Mouse (Mus musculus) hindbrain, embryonic 14.5 days (tissue): ENCODE data around the gene Slc35e4. TPM values are rescaled to one million over a fixed set of nuclear protein-coding genes. Genes with fewer than 3 reads are reported as not detected.
"Not testable (repeated sequence)": the region's sequence is repeated elsewhere in the genome, so short reads cannot be mapped to it uniquely, and the experiment has no call there.

Experiments used
- ATAC-seq: fragments of 200-750 bp; cut with Nextera tagmentation; 2 replicates; pipeline ENCODE4 v1.8.0; 2017; ENCODE audit warnings: moderate number of reproducible peaks, mild to moderate bottlenecking, moderate TSS enrichment, moderate library complexity; ENCODE audit not compliant: low FRiP score
- DNase-seq: peaks from one replicate; pipeline ENCODE4 v3.0.0-alpha.2; 2015; ENCODE audit warnings: low spot score
- H3K27ac ChIP-seq: fragments of 300-500 bp; sonication (generic); 2 replicates; pipeline ENCODE4 v1.5.1; 2014; ENCODE audit warnings: mild to moderate bottlenecking, moderate library complexity
- H3K27me3 ChIP-seq: fragments of 300-500 bp; sonication (generic); 2 replicates; pipeline ENCODE4 v1.6.1; 2014; ENCODE audit warnings: mild to moderate bottlenecking, low read length, mixed read lengths; ENCODE audit not compliant: control insufficient read depth, insufficient read depth
- H3K36me3 ChIP-seq: fragments of 300-500 bp; sonication (generic); replicated peaks from 2 replicates; pipeline ENCODE4 v1.6.1; 2014; ENCODE audit not compliant: control insufficient read depth, insufficient read depth
- H3K4me1 ChIP-seq: fragments of 300-500 bp; sonication (generic); replicated peaks from 2 replicates; pipeline ENCODE4 v1.6.1; 2014; ENCODE audit warnings: antibody characterized with exemption, low read length, mixed read lengths; ENCODE audit not compliant: control insufficient read depth, insufficient read depth
- H3K4me2 ChIP-seq: fragments of 300-500 bp; sonication (generic); replicated peaks from 2 replicates; pipeline ENCODE4 v1.6.1; 2014; ENCODE audit warnings: mild to moderate bottlenecking, moderate library complexity
- H3K4me3 ChIP-seq: fragments of 300-500 bp; sonication (generic); replicated peaks from 2 replicates; pipeline ENCODE4 v1.5.1; 2014; ENCODE audit warnings: mild to moderate bottlenecking, low read length
- H3K9ac ChIP-seq: fragments of 300-500 bp; sonication (generic); 2 replicates; pipeline ENCODE4 v1.6.1; 2014
- H3K9me3 ChIP-seq: fragments of 300-500 bp; sonication (generic); 2 replicates; pipeline ENCODE4 v1.6.1; 2016; ENCODE audit warnings: low read length; ENCODE audit not compliant: control insufficient read depth
- WGBS: fragments of 180-500 bp; shearing (Covaris S2); extraction: QIAGEN DNeasy Blood & Tissue Kit; methylation state at CpG from one replicate; pipeline ENCODE4 v1.1.7; 2014; 5-methylcytosine and 5-hydroxymethylcytosine counted together
- polyA plus RNA-seq: library from polyadenylated mRNA; unstranded; fragments of >200 nt; fragmentation: Nextera tagmentation; extraction: Ambion mirVana; gene quantifications from 2 replicates; pipeline ENCODE4 v1.2.1, GENCODE M21; 2014

The Slc35e4 gene
- polyA plus RNA-seq = 11.2 and 14.2 TPM in 2 replicates

DNA sequence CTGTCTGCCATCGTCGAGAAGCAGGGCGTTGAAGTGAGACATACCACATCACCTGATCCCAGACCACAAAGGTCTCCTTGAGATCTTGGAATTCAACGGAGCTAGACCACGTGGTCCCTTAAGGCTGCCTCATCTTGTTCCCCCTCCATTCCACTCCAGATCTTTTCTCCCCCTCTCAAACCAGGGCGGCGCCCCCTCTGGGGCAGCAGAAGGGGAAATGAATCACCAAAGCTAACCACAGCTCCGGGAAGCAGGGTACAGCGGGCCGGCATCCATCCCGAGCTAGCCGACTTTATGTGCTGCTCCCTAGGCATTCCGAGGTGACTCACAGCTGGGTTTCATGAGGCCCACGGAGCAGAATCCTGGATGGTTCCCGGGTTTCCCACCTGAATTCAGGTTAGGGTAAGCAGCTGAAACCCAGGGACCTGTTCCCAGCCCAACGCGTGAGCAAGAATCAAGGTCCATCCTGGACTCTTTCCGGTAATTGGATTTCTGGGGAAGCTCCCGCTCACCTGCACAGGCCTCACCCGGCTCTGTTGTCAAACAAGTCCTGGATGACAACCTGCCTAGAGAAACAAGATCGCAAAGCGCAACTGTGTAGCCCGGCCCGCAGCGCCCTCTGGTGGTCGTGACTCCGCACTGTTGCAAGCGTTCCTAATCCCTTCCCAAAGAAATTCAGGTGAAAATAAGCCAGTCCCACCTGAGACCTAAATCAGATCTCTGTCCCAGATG is at the start of gene Slc35e4:
TSS of gene Slc35e4 (minus strand) at position 556 of the 732 bp plus-strand sequence.
- Histone ChIP-seq H3K27me3 (no peaks in the 10 kb centered on the region), H3K4me1 (peaks cover 43% of the 10 kb centered on the region)
- 1% methylated on average over 28 of the region's 28 CpGs for WGBS

GRCm38 (mm10) chr11:3963610-3964415 is 49.3 kb upstream of the Slc35e4 start, which contains the start of gene Pes1:
Gene Pes1, plus strand, starts transcription at chr11:3963975.
- peaks cover 7% of the 10 kb centered on the region; the same call in 1 of the 2 replicates for H3K36me3 ChIP-seq
- ATAC-seq = peak; percentile 97
- peak within 1 kb of the TSS; percentile 5 for H3K27ac ChIP-seq
- DNase-seq = peak; percentile 93
- H3K9ac ChIP-seq = peak within 1 kb of the TSS; percentile 61
- H3K27me3 ChIP-seq = no peaks in the 10 kb centered on the region
- H3K4me1 ChIP-seq = peaks cover 8% of the 10 kb centered on the region
- H3K4me2 ChIP-seq = peak within 1 kb of the TSS; percentile 93
- WGBS = under 1% methylated on average over 31 of the region's 31 CpGs
- H3K4me3 ChIP-seq = peak within 1 kb of the TSS; percentile 75
- no peaks in the 10 kb centered on the region for H3K9me3 ChIP-seq

More for the DNA sequence above, at the start of gene Slc35e4:
- Histone ChIP-seq H3K4me3 (peak within 1 kb of the TSS; percentile 62), H3K27ac (peak within 1 kb of the TSS; percentile 43), H3K9ac (peak within 1 kb of the TSS; percentile 77), H3K4me2 (peak within 1 kb of the TSS; percentile 85), H3K9me3 (no peaks in the 10 kb centered on the region), H3K36me3 (no peaks in the 10 kb centered on the region)
- DNase-seq = peak; percentile 94
- ATAC-seq = peak; percentile 64

GRCm38 (mm10) chr11:3963155-3963554 is 48.7 kb upstream of the Slc35e4 start:
- peak; percentile 29; the same call in 1 of the 2 replicates for ATAC-seq
- DNase-seq = no peak
- WGBS = 72% methylated on average over 10 of the region's 10 CpGs

DNA sequence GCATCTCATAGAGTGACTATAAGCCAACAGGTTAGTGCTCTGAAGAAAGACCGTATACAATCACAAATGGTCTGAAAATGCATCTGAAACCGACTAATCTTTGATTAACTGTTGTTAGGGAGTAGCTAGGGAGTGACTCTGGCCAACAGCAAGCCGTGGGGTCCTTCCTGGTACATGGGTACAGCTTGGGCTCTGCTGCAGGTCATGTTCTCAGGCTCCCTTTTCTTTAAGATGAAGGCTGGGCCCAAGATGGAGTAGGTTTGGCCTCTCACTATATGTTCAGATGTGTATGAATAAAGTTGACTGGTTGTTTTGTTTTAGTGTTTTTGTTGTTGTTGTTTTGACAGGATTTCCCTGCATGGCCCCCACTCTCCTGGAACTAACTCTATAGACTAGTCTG is 47.3 kb upstream of the Slc35e4 start:
- no peaks in the 10 kb centered on the region for H3K27me3 ChIP-seq
- H3K36me3 ChIP-seq = no peaks in the 10 kb centered on the region
- WGBS = 70% methylated on average over 3 of the region's 3 CpGs
- DNase-seq (no peak), ATAC-seq (no peak)
- peaks cover 8% of the 10 kb centered on the region for H3K4me1 ChIP-seq
- H3K4me2 ChIP-seq = no peak overlapping the region
- no peak overlapping the region for H3K27ac ChIP-seq
- H3K9me3 ChIP-seq = no peaks in the 10 kb centered on the region
- H3K4me3 ChIP-seq = no peak overlapping the region
- H3K9ac ChIP-seq = no peak overlapping the region

More at GRCm38 (mm10) chr11:3963155-3963554, 48.7 kb upstream of the Slc35e4 start:
- no peaks in the 10 kb centered on the region for H3K9me3 ChIP-seq
- H3K4me2 ChIP-seq = peak overlapping the region; percentile 93
- H3K4me3 ChIP-seq = peak overlapping the region; percentile 75
- H3K27ac ChIP-seq = peak overlapping the region; percentile 5; the same call in 1 of the 2 replicates
- no peak overlapping the region; the same call in 1 of the 2 replicates for H3K9ac ChIP-seq
- no peaks in the 10 kb centered on the region for H3K27me3 ChIP-seq
- peaks cover 8% of the 10 kb centered on the region for H3K4me1 ChIP-seq
- H3K36me3 ChIP-seq = 0 out of 2 replicates have a peak, but pooled peaks cover under 1% of the 10 kb centered on the region

- DNase-seq = no peak
Observed at GRCm38 (mm10) chr11:3960901-3961300, 46.4 kb upstream of the Slc35e4 start.

DNA sequence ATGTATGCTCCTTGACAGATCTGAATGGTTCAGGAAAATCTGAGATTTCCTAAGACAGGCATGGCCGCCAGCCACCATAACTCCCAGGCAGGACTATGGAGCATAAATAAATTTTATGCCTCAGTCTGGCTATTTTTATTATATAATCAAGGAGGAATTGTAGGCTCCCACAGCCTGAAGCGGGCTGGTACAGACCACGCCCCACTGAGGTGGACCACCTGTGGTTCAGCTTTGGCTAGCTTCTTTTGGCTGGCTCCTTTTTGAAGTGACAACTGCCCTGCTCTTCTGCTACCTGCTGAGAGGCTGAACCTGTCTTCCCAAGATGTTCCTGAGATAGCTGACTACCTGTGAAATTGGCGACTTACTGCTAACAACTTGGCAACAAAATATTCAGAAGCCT is 40.9 kb upstream of the Slc35e4 start:
- WGBS = 77% methylated on average over 4 of the region's 4 CpGs

More at GRCm38 (mm10) chr11:3960901-3961300, 46.4 kb upstream of the Slc35e4 start:
- no peak overlapping the region for H3K27ac ChIP-seq
- 37% methylated on average over 1 of the region's 2 CpGs for WGBS
- H3K4me2 ChIP-seq = no peak overlapping the region
- H3K4me3 ChIP-seq = no peak overlapping the region
- peaks cover 8% of the 10 kb centered on the region for H3K4me1 ChIP-seq
- H3K9ac ChIP-seq = no peak overlapping the region
- no peaks in the 10 kb centered on the region for H3K36me3 ChIP-seq
- no peaks in the 10 kb centered on the region for H3K27me3 ChIP-seq
- H3K9me3 ChIP-seq = no peaks in the 10 kb centered on the region
- no peak for ATAC-seq

DNA sequence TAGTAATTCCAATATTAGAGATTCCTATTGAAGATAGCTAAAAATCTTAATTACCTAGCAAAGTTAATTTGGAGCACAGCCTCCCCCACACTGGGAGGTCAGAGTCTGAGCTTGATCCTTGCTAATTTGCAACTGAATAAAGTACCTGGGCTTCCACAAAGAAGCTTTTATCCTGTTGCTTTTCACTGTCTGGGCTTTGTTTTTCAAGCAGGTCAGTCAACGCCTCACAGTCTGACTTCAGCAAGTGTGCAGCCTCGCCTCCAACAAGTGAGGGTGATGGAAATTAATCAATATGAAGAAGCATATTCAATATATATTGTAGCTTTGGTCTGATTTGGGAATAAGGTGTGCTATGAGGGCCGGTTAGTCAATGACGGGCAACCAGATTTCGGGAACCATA is 40.4 kb upstream of the Slc35e4 start:
- not testable (repeated sequence) for H3K27me3 ChIP-seq, H3K4me1 ChIP-seq, H3K4me3 ChIP-seq, ATAC-seq, H3K9me3 ChIP-seq, DNase-seq, H3K9ac ChIP-seq, H3K36me3 ChIP-seq, H3K27ac ChIP-seq, H3K4me2 ChIP-seq
- WGBS = 79% methylated on average over 5 of the region's 5 CpGs

More for the DNA sequence above, 40.9 kb upstream of the Slc35e4 start:
- not testable (repeated sequence) for ATAC-seq, H3K9ac ChIP-seq, DNase-seq, H3K27me3 ChIP-seq, H3K4me3 ChIP-seq, H3K4me1 ChIP-seq, H3K4me2 ChIP-seq, H3K27ac ChIP-seq, H3K9me3 ChIP-seq, H3K36me3 ChIP-seq

- H3K4me1 ChIP-seq = no peaks in the 10 kb centered on the region
- no peaks in the 10 kb centered on the region for H3K9me3 ChIP-seq
Observed at GRCm38 (mm10) chr11:3946386-3946785, 31.9 kb upstream of the Slc35e4 start.

DNA sequence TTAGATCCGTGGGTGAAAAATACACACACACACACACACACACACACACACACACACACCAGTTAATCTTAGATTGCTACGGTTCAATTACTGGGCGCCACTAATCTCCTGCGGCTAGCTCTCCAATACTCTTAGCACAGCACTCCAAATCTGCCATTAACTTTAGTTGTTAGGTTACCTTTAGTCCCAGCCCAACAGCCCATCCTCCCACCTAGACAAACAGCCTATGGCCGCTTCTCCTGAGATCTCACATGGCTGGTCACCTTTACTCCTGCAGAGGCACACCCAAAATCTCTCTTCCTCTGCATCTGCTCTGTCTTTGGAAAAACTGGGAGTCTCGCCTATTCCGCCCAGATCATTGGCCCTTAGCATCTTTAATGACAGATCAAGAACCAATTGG is 26.9 kb upstream of the Slc35e4 start:
- no peaks in the 10 kb centered on the region for H3K36me3 ChIP-seq
- 86% methylated on average over 7 of the region's 7 CpGs for WGBS
- ATAC-seq = no peak
- no peak overlapping the region for H3K4me3 ChIP-seq
- no peaks in the 10 kb centered on the region for H3K4me1 ChIP-seq
- no peak for DNase-seq
- H3K9me3 ChIP-seq = no peaks in the 10 kb centered on the region
- H3K27ac ChIP-seq = no peak overlapping the region
- H3K4me2 ChIP-seq = no peak overlapping the region
- H3K27me3 ChIP-seq = no peaks in the 10 kb centered on the region
- no peak overlapping the region for H3K9ac ChIP-seq

More at GRCm38 (mm10) chr11:3946386-3946785, 31.9 kb upstream of the Slc35e4 start:
- Histone ChIP-seq H3K4me3 (no peak overlapping the region), H3K9ac (no peak overlapping the region), H3K36me3 (no peaks in the 10 kb centered on the region), H3K27ac (no peak overlapping the region), H3K4me2 (no peak overlapping the region), H3K27me3 (no peaks in the 10 kb centered on the region)
- DNase-seq (no peak), ATAC-seq (no peak)
- 14% methylated on average over 1 of the region's 1 CpGs for WGBS
